ENCODE assay signal across 11 mouse cellular contexts in the genomic region with DNA sequence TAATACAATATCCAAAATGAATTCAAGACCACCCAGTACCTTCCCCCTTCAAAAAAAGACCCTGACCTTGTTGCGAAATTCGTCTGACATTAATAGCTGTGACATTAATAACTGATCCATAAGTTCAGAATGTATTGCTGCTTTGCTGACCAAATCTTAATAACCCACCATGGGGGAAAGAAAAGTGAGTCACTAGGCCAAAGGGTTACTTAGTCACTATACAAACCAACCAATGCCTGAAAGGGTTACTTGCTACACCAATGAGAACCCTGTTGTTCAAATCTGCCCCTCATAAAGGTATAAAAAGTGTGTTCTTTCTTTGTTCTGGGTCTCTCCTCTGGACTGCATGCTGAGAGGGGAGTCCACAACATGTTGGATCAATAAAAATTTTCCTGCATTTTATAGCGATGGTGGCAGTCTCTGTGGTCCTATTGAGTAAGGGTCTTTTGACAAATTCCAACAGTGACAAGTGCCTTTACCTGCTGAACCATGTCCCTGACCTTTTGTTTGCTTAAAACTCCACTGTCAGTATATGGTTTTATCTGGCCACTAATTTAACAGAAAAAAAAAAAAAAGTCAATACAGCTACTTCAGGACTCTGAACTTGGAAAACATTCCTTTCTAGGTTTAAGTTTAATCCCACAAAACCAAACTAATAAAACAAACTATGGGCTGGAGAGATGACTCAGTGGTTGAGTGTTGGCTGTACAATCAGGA. TPM values are rescaled to one million over a fixed set of nuclear protein-coding genes. Genes with fewer than 3 reads are reported as not detected.
"Had no signal": no experiment of that assay in that cellular context is flagged by ENCODE, and none has a peak within 500 bp of the region (broad histone marks: within the 10 kb centered on the region; RNA-seq: fewer than 3 reads in every experiment).

No protein-coding gene starts in this region.

RNA-seq across cellular contexts. Expression of a gene that starts 12.4 kb away (rescaled TPM):
- polyA plus RNA-seq: kidney, embryonic 14.5 days; limb, embryonic 11.5 days; lung, embryonic 15.5 days; midbrain, embryonic 10.5 days; midbrain, embryonic 13.5 days; midbrain, embryonic 16.5 days; myocyte; neural tube, embryonic 13.5 days; spleen, adult 2 months; testis, adult 2 months; urinary bladder, adult 2 months had no signal

RNA-seq across cellular contexts. Expression of a gene that starts 20.3 kb away (rescaled TPM):
- polyA plus RNA-seq: kidney, embryonic 14.5 days; lung, embryonic 15.5 days; midbrain, embryonic 13.5 days; myocyte; neural tube, embryonic 13.5 days; spleen, adult 2 months; testis, adult 2 months; urinary bladder, adult 2 months had no signal
